Mouse (Mus musculus): ENCODE measurements at regions not wholly inside any gene's neighbourhood (a gene's known extent, or its start where the extent isn't known, plus 50 kb on each side); places are given as distances from the start of the nearest gene placed in this dataset.

DNA sequence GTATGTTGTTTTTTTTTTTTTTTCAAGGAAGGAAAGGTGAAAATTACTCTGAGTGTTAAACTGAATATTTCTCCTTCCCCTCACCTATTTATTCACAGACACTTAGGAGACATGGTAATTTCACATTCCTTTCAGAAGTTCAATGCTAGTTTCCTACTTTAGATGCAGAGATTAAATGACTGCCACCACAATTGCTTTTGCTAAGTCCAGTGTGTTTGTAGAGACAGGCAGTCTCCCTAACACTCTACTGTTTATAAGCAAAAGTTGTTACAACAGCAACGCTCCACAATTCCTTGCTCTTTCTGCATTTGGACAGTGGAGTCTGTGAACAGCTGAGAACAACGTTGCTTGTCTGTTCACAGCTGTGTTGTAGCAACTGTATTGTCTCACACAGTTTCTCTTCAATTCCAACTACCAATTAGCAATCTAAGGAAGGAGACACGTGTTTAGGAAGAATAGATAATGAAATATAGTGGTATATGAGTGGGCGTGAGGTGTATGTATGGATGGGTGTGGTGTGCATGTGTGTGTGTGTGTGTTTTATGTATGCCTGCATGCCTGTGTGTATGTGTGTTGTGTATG is 179.7 kb upstream of the Stac start:
- no peak overlapping the region for H3K27ac ChIP-seq (ENCODE audit: control insufficient read depth, low read depth, low read length)
- no peak for TF ChIP-seq TBP (IDR thresholded peaks at IDR 0.05; ENCODE audit: low read depth, low read length)
- TF ChIP-seq MYC (IDR thresholded peaks at IDR 0.05; ENCODE audit: low read depth, low read length): no peak
- no peak for TF ChIP-seq GATA1 (IDR thresholded peaks at IDR 0.05; ENCODE audit: low read depth, low read length)
- TF ChIP-seq JUND (IDR thresholded peaks at IDR 0.05; ENCODE audit: low read depth, low read length): no peak
- no peak for TF ChIP-seq MYB (IDR thresholded peaks at IDR 0.05; ENCODE audit: low read depth, low read length)
- TF ChIP-seq RCOR1 (IDR thresholded peaks at IDR 0.05; ENCODE audit: low read depth, low read length): no peak
- no peak for TF ChIP-seq POLR2A (IDR thresholded peaks at IDR 0.05; ENCODE audit: control insufficient read depth in 1 of 2, insufficient read depth in 1 of 2, low read depth in 1 of 2, low read length in 2 of 2, poor library complexity in 1 of 2)
- no peak for TF ChIP-seq MAZ (IDR thresholded peaks at IDR 0.05; ENCODE audit: low read depth, low read length)
- no peak for TF ChIP-seq SIN3A (IDR thresholded peaks at IDR 0.05; ENCODE audit: low read length)
- TF ChIP-seq ZC3H11A (IDR thresholded peaks at IDR 0.05; ENCODE audit: low read depth, low read length): no peak
- TF ChIP-seq TCF12 (IDR thresholded peaks at IDR 0.05; ENCODE audit: low read depth, low read length): no peak
- TF ChIP-seq POLR2AphosphoS5 (IDR thresholded peaks at IDR 0.05; ENCODE audit: borderline replicate concordance, low read depth, low read length): no peak
- TF ChIP-seq MXI1 (IDR thresholded peaks at IDR 0.05; ENCODE audit: low read depth, low read length): no peak
- H3K27me3 ChIP-seq (ENCODE audit: control insufficient read depth in 1 of 2, insufficient read depth in 2 of 2, low read length in 2 of 2): no peaks in the 10 kb centered on the region
- no peaks in the 10 kb centered on the region for H3K9me3 ChIP-seq (replicated peaks; ENCODE audit: insufficient read depth, low read length)
- no peak overlapping the region for H3K9ac ChIP-seq (ENCODE audit: control insufficient read depth, low read depth, low read length, poor library complexity, severe bottlenecking)
- H3K79me2 ChIP-seq (ENCODE audit: control insufficient read depth, insufficient read depth, low read length, poor library complexity): no peaks in the 10 kb centered on the region
- no peaks in the 10 kb centered on the region for H3K4me1 ChIP-seq (ENCODE audit: control insufficient read depth in 1 of 2, insufficient read depth in 2 of 2, low read length in 2 of 2)
- no peak overlapping the region for H3K4me3 ChIP-seq (ENCODE audit: control insufficient read depth in 1 of 2, insufficient read depth in 1 of 2, low read depth in 2 of 2, low read length in 2 of 2)
- DNase-seq (ENCODE audit: low read depth, low spot score): no peak
- no peaks in the 10 kb centered on the region for H3K36me3 ChIP-seq (ENCODE audit: control insufficient read depth in 1 of 2, insufficient read depth in 2 of 2, low read length in 2 of 2)

DNA sequence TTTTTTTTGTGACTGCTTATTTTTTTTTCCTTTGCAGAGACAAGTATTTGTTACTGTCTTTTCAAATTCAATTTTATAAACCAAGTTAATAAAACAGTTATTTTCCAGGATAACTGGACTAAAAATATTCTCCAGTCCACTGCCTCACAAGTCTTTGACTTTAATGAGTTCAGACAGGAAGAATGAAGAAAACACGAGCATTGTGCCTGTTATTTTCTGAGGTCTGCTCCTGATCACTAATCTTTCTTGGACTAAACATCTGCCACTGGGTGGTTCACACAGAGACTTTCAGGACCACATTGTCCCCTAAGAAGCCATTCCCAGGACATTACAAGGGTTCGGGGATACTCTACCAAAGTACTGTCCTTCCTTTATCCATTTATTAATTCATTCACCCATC is 167.9 kb upstream of the Stac start:
- Histone ChIP-seq H3K9ac (ENCODE audit: control insufficient read depth, low read depth, low read length, poor library complexity, severe bottlenecking) (no peak overlapping the region), H3K4me3 (ENCODE audit: control insufficient read depth in 1 of 2, insufficient read depth in 1 of 2, low read depth in 2 of 2, low read length in 2 of 2) (no peak overlapping the region), H3K4me1 (ENCODE audit: control insufficient read depth in 1 of 2, insufficient read depth in 2 of 2, low read length in 2 of 2) (no peaks in the 10 kb centered on the region), H3K79me2 (ENCODE audit: control insufficient read depth, insufficient read depth, low read length, poor library complexity) (no peaks in the 10 kb centered on the region), H3K9me3 (replicated peaks; ENCODE audit: insufficient read depth, low read length) (no peaks in the 10 kb centered on the region), H3K27me3 (ENCODE audit: control insufficient read depth in 1 of 2, insufficient read depth in 2 of 2, low read length in 2 of 2) (no peaks in the 10 kb centered on the region), H3K36me3 (ENCODE audit: control insufficient read depth in 1 of 2, insufficient read depth in 2 of 2, low read length in 2 of 2) (no peaks in the 10 kb centered on the region), H3K27ac (ENCODE audit: control insufficient read depth, low read depth, low read length) (no peak overlapping the region)
- no peak for DNase-seq (ENCODE audit: low read depth, low spot score)
- TF ChIP-seq RCOR1 (IDR thresholded peaks at IDR 0.05; ENCODE audit: low read depth, low read length) (no peak), TBP (IDR thresholded peaks at IDR 0.05; ENCODE audit: low read depth, low read length) (no peak), ETS1 (IDR thresholded peaks at IDR 0.05; ENCODE audit: low read depth, low read length) (no peak), MYB (IDR thresholded peaks at IDR 0.05; ENCODE audit: low read depth, low read length) (no peak), CHD1 (IDR thresholded peaks at IDR 0.05; ENCODE audit: low read depth, low read length) (no peak), NELFE (IDR thresholded peaks at IDR 0.05; ENCODE audit: low read depth, low read length) (no peak), USF1 (IDR thresholded peaks at IDR 0.05; ENCODE audit: low read depth, low read length) (no peak), CTCF (IDR thresholded peaks at IDR 0.05 in 2 of 3, conservative IDR thresholded peaks at IDR 0.05 in 1 of 3; ENCODE audit: control insufficient read depth in 1 of 3, insufficient read depth in 1 of 3, low read depth in 2 of 3, low read length in 3 of 3, poor library complexity in 1 of 3, severe bottlenecking in 1 of 3) (no peak), ZC3H11A (IDR thresholded peaks at IDR 0.05; ENCODE audit: low read depth, low read length) (no peak), USF2 (IDR thresholded peaks at IDR 0.05; ENCODE audit: borderline replicate concordance in 1 of 2, insufficient read depth in 1 of 2, low read depth in 1 of 2, low read length in 2 of 2) (no peak), NRF1 (IDR thresholded peaks at IDR 0.05; ENCODE audit: insufficient read depth, low read depth, low read length, poor library complexity, severe bottlenecking) (no peak), SMC3 (IDR thresholded peaks at IDR 0.05; ENCODE audit: low read depth, low read length) (no peak), HCFC1 (IDR thresholded peaks at IDR 0.05; ENCODE audit: low read depth, low read length) (no peak), JUND (IDR thresholded peaks at IDR 0.05; ENCODE audit: low read depth, low read length) (no peak), UBTF (IDR thresholded peaks at IDR 0.05; ENCODE audit: borderline replicate concordance, insufficient read depth, low read depth, low read length) (no peak), ZMIZ1 (IDR thresholded peaks at IDR 0.05; ENCODE audit: low read depth, low read length) (no peak), MYC (IDR thresholded peaks at IDR 0.05; ENCODE audit: low read depth, low read length) (no peak), ZNF384 (IDR thresholded peaks at IDR 0.05; ENCODE audit: low read depth, low read length) (no peak), CHD2 (IDR thresholded peaks at IDR 0.05; ENCODE audit: low read length) (no peak)

Data from MEL (cell line).